Mouse (Mus musculus) lung, adult 18-20 months (tissue): ENCODE data around the gene Reep3.
"Not testable (repeated sequence)": the region's sequence is repeated elsewhere in the genome, so short reads cannot be mapped to it uniquely, and the experiment has no call there.

Source experiments
- DNase-seq, 2 experiments: peaks; one replicate each; pipeline ENCODE4 v3.0.0; 2022; ENCODE audit warnings: mixed read lengths in 2 of 2

Reep3 gene

GRCm38 (mm10) chr10:67096621-67097436, at the start of gene Reep3:
Gene Reep3, minus strand, starts transcription at chr10:67096945.
- peak; percentile 74 to 76 for DNase-seq

DNA sequence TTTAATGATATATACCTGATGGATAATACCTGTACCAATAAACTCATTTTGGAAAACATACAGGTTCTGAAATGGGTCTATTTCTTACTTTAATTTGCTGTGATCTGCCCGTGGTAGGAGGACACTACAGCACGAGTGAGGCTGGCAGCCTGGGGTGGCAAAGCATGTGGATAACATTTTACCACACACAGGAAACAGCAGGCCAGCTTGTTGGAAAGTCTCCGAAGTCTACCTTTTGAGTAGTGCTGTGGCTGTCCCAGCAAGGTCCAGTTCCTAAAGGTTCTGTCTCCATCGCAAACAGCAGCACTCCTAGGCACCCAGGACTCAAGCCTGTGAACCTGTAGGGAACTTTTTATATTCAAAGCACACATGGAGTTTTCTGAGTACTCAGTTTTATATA, 48.9 kb upstream of the Reep3 start:
- no peak for DNase-seq

DNA sequence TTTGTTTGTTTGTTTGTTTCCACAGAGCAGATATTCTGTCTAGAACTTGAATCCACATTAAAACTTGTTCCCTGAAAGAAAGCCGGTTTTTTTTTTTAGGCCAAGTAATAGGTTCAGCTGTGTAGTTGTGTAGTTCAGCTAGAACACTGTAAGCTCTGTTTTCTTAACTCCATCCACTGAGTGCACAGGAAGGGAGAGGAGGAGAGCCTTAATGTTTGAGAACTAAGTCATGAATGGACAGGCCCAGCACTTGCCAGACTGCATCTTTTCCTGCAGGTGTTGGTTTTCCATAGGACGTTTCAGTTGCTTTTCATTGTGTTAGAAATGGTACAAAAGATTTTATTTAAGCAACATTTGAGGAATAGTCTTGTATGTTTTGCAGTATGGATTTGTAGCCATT, 47.5 kb upstream of the Reep3 start:
- DNase-seq, result no peak

- DNase-seq, result no peak
Observed at GRCm38 (mm10) chr10:67143661-67144060, 46.9 kb upstream of the Reep3 start.

DNA sequence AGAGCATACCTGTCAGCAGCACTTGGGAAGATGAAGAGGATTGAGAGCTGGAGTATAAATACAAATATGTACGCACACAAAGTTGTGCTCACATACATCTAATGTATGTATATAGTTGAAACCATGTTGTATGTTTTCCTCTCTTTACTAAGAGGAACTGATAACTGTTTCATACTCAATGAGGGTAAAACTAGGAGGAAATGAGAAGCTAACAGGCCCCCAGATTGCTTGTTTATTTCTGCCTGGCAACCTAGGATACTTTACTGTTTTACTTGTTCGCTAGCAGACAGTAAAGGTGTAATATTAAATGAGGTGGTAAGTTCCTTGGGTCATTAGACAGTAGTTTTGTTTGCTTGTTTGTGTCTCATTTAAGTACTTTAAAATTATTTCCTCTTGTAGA, 40.7 kb upstream of the Reep3 start:
- DNase-seq, result no peak

GRCm38 (mm10) chr10:67134322-67134721, 37.6 kb upstream of the Reep3 start:
- DNase-seq, result no peak

DNA sequence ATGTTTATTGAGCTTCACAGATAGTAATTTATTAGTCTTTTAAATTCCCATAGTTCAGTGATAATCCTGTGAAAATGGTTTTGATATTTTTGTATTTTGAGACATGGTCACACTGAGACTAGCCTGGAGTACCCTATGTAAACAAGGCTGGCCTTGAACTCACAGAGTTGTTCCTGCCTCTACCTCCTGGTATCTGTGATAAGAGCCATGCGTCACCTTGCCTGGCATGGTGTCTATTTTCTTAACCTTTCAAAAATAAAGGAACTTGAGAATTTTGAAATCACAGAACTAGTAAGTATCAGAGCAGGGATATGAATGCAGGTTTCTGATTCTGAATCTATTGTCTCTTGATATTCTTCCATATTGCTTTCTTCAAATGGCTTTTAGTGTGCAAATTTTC, 35.0 kb upstream of the Reep3 start:
- DNase-seq, result no peak

DNA sequence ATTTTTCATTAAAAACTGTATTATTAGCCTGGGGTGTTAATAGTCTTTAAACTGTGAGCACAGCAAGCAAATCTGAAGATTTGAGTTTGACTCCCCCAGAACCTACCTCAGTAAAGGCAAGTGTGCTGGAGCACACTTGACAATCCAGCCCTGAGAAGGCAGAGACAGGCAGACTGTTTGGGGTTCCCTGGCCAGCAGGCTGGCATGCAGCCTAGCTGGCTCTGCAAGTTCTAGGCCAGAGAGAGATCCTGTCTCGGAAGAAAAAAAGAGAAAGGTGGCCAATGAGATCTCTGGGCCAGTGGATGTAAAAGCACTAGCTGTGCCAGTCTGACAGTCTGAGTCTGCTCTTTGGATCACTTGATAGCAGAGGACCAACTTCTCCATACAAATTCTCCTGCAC, 32.8 kb upstream of the Reep3 start:
- DNase-seq, result no peak

GRCm38 (mm10) chr10:67126859-67127758, 30.4 kb upstream of the Reep3 start:
- DNase-seq, result peak in 1 of 2 experiments; percentile 29

DNA sequence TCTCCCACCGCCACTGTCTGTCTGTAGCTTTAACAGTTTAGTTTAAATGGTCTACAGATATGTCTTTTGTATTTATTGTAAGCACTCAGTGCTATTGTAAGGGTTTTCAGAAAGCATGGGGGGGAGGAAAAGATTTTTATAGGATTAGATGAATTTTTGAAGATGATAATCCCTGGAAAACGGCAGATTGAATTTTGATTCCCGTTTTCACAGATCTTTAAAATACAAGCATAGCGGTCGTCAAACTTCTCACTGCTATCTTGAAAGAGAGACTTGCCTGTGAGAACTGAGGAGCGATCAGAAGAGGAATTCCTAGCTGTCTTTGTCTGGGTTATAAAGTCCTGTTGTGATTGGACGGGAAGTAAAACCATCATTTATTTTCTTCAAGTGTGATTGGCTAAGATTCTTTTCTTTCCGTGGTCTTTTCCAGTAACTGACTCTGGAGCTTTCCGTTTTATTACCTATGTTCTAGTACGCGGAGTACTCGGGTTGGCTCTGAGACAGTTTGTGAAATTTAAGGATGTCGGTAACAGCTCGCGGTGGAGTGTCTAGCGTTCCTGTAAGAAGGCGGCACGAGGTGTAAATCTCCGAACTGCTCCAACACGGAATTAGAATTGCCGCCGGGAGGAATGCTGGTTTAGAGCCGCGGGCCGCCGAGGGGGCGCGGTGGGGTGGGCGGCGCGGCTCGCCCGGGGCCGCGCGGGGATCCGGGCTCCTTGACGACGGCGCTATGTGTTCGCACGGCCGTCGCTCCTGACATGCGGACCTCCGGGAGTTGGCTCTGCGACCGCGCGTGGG, 29.5 kb upstream of the Reep3 start:
- peak; percentile 35 to 51 for DNase-seq

- DNase-seq, result no peak
Observed at GRCm38 (mm10) chr10:67124156-67124555, 27.4 kb upstream of the Reep3 start.

DNA sequence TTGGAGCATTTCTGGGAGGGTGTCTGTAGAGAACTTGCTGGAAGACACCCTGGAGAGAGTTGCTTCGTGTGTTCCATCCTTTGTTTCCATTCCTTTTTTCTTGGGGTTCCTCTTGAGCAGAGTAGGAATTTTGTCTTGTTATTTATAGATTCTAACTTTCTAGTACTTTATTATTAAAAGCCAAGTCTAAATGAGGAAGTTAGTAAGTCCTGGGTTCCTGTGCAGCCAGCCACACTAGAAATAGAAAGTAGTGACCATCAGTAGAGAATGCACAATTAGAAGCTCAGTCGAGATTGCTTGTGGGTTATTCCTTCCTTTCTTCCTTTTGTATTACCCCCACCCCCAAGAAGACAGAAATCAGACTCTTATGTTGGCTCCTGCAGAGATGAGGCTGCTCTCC, 27.0 kb upstream of the Reep3 start:
- DNase-seq, result no peak

DNA sequence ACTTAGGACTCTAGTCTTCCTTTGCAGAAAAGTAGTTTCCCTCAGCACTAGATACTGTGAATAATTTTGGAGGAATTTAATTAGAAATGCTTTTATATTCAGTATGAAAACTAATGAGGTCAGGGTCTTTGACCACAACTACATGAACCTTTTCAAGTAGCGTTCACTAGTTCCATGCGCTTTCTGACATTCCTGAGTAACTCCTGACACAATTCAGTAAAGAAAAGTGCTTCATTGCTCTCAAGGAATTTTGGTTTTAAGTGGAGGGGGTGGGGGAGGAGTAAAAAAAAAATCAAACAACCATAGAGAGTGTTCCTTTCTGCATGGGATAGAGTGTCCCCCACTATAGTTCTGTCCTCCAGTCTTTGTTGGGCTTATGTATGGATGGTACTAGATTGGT, 23.9 kb upstream of the Reep3 start:
- DNase-seq, result no peak

DNA sequence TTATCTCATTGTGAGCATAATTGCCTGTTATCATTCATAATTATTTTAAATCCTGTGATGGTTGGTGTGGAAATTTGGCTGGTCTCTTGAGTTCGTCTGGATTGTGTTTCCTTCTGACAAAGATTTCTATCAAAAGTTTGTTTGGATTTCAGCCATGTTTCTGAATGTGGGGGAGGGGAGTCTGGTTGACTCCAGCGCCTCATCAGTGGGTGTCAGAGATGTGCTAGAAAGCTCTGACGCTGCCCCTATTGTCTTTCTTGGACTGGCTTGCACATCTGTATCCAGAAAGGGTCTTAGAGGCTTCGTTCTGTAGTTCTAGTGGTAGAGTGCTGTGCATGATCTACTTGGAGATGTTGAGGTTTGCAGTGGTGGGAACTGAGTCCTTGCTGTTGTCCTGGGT, 23.4 kb upstream of the Reep3 start:
- peak in 1 of 2 experiments; percentile 52 for DNase-seq

- DNase-seq, result no peak
Observed at GRCm38 (mm10) chr10:67119291-67119690, 22.5 kb upstream of the Reep3 start.

- DNase-seq, result no peak
Observed at GRCm38 (mm10) chr10:67116251-67116650, 19.5 kb upstream of the Reep3 start.

DNA sequence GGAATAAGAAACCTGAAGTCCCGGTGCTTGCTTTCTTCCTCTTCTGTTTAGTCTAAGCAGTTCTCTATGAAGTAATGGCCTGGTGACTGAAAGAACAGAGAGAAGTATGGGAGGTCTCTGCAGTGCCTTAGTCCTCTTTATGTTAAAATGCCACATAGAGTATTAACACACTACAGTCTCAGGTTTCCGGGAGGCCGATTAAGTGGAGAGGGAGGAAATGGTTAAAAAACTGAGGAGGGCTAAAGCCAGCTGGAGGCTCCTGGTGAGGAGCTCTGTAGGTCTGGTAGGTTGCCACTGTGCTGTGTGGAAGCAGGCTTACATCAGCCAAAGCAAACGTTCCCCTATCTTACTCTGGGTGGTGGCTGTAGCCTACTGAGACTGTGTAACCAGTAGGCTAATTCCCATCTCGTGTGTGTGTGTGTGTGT, 18.9 kb upstream of the Reep3 start:
- no peak for DNase-seq

DNA sequence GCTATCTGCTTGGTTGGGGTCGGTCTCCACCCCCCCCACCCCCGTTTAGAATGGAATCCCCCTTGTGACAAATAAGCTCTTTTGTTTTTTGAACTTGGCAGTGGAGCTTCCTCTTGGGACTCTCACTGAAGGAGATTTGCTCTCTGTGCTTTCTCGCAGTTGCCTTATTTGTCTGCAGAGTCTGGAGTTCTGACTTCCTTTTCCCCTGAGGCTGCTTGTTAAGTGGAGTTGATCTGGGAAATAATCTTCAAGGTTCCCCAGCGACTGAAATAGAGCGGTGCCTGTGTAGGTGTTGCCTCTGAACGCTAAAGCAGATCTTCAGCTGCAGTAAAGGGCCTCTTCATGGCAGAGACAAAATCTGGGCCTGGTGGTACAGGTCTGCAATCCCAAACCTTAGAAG, 18.4 kb upstream of the Reep3 start:
- no peak for DNase-seq

DNA sequence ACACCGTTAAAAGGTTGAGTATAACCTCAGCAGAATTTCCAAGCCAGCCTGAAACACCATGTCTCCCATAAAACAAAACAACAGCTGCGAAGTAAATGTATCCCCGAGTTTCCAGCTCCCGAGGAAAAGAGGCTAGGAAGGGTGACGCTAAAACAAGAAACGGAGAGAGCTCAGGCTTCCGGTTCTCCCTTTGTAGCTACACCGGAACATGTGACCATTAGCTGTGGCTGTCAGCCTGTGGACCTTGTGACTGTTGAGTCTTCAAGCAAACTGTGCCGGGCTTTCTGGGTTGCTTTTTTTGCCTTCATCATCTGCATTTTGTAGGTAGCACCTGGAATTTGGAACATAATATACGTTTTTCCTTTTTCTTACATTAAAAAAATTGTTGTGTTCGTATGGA, 17.1 kb upstream of the Reep3 start:
- no peak for DNase-seq

GRCm38 (mm10) chr10:67112967-67113366, 16.2 kb upstream of the Reep3 start:
- not testable (repeated sequence) for DNase-seq

DNA sequence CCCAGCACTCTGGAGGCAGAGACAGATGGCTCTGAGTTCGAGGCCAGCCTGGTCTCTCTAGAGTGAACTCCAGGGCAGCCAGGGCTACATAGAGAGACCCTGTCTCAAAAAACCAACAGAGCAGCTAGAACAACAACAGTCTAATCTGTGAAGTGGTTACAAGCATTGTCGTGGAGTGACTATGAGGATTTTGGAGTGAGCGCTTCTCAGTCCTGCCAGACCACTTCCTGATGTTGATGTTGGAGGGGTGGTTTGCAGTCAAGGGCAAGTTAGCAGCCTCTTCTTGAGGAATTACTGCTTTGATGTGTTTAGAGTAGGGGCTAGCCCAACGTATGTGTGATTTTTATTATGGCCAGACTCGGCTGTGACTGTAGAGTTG, 15.0 kb upstream of the Reep3 start:
- no peak for DNase-seq

GRCm38 (mm10) chr10:67111044-67111798, 14.5 kb upstream of the Reep3 start:
- no peak for DNase-seq
